Mouse (Mus musculus): ENCODE data around the gene Areg. TPM values are rescaled to one million over a fixed set of nuclear protein-coding genes. Genes with fewer than 3 reads are reported as not detected.
A peak's percentile ranks its signal among the peaks of the same experiment; 100 is the strongest.

Gene Areg
- not detected in 2 replicates for total RNA-seq (2021)
- long read RNA-seq, experiment 1: 0 reads
- long read RNA-seq, experiment 2: 0 reads

DNA sequence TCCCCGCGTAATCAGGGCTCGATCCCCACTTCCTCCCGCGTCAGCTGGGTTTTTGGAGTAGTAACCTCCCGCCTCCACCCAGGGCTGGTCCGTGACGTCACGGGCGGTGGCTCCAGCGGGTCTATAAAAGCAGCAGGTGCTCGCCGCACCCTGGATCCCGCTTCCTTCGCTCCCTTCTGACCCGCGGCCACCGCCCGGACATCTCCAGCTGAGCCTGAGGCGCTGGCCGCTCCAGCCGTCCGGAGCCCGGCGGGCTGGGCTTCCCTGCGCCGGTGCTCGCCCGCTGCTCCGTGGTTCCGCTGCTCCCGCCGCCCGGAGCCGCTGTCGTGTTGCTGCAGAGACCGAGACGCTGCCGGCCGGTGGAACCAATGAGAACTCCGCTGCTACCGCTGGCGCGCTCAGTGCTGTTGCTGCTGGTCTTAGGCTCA is at the start of gene Areg:
TSS of gene Areg (plus strand) at position 154 of the 428 bp plus-strand sequence.
- peak; percentile 65 for DNase-seq

DNA sequence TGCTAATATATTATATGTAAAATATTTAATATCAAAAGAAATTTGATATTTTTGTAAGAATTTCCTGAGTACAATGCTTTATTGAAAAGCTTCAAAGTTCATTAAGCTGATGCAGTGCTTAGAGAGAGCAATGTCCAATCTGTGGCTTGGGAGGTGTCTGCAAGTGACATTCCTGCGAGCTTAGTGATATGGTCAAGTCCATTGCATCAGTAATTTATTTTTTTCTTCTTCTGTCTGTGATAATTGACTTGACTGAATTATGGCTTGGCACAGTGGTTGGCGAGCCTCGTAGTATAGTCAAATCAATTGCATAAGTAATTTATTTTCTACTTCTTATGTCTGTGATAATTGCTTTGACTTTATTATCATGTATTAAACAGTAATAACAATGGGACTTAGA is 49.1 kb upstream of the Areg start:
- DNase-seq: no peak

GRCm38 (mm10) chr5:91097911-91098614 is 41.3 kb upstream of the Areg start:
- no peak for DNase-seq

DNA sequence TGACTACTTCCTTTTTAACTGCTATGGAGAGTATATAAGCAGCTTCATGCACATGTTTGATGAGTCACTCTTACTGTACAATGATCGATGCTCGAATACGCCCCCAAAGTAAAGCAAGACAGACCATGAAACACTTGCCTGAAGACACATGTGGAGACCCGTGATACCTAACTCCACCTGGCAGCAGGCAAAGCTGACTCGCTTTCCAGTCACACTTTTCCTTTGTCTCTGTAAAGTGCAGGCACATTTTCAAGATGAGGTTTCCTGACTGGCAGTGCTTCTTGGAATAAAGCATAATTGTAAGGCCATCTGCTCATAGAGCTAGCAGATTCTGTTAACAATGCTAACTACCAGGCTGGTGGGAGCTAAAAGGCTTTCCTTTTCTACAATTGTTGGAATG is 37.7 kb upstream of the Areg start:
- no peak for DNase-seq

GRCm38 (mm10) chr5:91103943-91104665 is 35.3 kb upstream of the Areg start:
- peak; percentile 5 for DNase-seq

- DNase-seq: no peak
Measured at GRCm38 (mm10) chr5:91106248-91106647, 33.2 kb upstream of the Areg start.

- DNase-seq: no peak
Measured at GRCm38 (mm10) chr5:91110023-91110670, 29.3 kb upstream of the Areg start.

GRCm38 (mm10) chr5:91111019-91111418 is 28.4 kb upstream of the Areg start:
- DNase-seq: peak; percentile 5

DNA sequence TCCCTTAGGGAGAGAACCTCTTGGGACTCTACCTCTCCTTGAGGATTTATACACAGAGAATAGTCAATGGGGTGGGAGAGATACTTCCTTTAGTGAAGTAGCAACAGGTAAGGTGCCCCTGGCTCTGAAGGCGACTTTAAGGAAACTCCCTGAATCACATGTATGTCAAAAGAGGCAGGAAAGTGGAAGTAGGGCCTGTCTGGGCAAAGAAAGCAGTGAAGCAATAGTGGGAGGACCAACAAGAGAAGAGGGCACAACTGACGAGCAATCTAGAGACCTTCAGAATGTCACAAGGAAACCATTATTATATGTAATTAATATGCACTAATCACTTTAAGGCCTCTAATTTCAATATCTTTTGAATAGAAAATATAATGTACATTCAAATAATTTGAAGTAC is 25.4 kb upstream of the Areg start:
- DNase-seq: no peak

DNA sequence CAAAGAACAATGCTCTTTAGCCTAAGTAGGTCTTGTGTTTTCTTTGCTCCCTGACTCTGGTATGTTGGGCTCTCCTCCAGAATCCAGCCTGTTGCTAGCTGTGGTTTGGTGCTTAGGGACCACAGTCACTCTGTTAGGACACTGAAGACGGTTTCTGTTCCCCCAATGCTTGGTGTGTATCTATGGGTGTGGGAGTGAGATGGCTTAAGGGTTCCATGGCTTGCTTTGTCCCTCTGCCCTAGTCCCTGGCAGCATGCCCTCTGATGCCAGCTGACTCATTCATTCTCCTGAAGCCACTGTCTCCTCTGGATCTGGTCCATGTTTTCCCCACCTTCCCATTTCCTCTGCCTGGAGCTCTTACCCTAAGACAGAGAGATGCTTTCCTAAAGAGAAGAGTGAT is 24.8 kb upstream of the Areg start:
- DNase-seq: no peak

- DNase-seq: no peak
Measured at GRCm38 (mm10) chr5:91118618-91119017, 20.8 kb upstream of the Areg start.

- DNase-seq: no peak
Measured at GRCm38 (mm10) chr5:91123404-91123803, 16.0 kb upstream of the Areg start.

GRCm38 (mm10) chr5:91124140-91124539 is 15.3 kb upstream of the Areg start:
- DNase-seq: no peak

GRCm38 (mm10) chr5:91126623-91127022 is 12.8 kb upstream of the Areg start:
- no peak for DNase-seq

GRCm38 (mm10) chr5:91134961-91135360 is 4.4 kb upstream of the Areg start:
- DNase-seq: no peak

DNA sequence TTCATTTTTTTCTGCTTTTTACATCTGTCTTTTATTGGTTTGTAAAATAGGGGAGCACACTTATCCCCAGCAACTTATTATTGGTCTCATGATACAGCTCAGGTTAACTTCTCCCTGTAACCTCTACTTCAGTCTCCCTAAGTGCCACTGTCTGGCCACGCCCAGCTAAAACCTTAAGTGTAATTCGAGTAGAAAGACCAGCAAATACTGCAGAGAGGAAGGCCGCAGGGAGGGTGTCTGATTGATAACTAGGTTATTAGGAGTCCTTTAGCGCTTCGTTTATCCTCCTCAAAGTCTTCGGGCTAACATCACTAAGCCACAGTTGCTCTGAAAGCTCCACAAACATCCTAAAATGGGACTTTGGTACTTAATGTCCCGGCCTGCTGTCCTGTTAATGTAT is 429 bp upstream of the Areg start:
- no peak for DNase-seq

- no peak for DNase-seq
Measured at GRCm38 (mm10) chr5:91140896-91141448, 1.6 kb downstream of the Areg start.

GRCm38 (mm10) chr5:91144971-91145370 is 5.6 kb downstream of the Areg start:
- no peak for DNase-seq

GRCm38 (mm10) chr5:91147001-91147400 is 7.6 kb downstream of the Areg start:
- DNase-seq: no peak

DNA sequence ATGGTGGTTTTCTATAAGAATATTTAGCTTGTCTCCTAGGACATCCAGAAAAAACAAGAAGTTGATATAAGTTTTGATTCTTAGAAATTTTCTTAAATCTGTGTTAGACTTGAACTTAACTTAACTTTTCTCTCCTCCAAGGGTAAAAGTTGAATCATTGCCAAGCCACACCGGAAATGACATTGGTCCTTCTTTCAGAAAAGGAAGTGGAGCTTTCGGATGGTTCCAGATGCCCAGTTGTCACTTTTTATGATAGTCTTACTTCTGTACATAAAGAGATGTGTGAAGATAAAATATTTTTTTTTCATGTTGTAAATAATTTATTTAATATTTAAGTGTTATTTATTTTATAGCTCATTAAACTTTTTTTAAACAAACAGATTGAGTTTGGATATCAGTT is 8.7 kb downstream of the Areg start:
- peak; percentile 6 for DNase-seq

GRCm38 (mm10) chr5:91156677-91157076 is 17.3 kb downstream of the Areg start:
- peak; percentile 8 for DNase-seq

GRCm38 (mm10) chr5:91157169-91157568 is 17.8 kb downstream of the Areg start:
- DNase-seq: no peak

DNA sequence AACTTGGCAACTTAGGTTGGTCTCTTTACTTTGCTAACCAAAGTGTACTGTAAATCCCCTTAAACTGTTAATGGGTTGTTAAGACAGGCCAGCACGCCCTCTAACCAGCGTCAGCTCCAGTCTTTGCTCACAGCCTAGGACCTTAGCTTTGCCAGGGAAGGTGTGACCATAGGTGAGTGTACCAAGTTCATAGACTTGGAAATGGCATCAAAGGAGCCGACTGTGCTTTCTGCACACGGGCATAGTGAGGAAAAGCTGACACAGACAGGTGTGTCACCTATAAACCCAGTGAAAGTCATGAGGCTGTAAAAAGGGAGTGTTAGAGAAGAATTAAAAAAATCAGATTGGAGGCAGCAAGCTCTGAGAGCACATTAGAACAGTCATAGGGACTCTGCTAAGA is 23.4 kb downstream of the Areg start:
- no peak for DNase-seq
